Mouse (Mus musculus): ENCODE measurements around the gene 4930579F01Rik. TPM values are rescaled to one million over a fixed set of nuclear protein-coding genes. Genes with fewer than 3 reads are reported as not detected.

The 4930579F01Rik gene
- total and polyA plus RNA-seq, 2 experiments from 2014 or later = not detected

DNA sequence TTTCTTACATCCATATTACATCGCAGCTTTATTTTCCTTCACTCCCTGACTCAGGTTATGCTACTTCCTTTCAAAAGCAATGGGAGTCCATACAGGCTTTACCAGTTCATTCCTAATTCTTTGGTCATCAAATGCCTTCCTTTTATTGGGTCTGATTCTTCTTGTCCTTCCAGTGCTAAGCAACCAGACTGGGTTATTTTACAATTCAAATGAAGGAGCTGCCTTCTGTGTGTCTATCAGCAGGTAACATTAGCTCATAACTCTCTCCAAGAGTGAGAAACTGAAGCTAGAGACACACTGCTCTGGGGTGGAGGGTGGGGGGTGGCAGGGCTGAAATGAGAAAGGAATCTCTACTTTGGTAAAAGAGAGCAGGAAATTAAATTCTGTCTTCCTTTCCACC lies 62.9 kb downstream of the 4930579F01Rik start:
- Histone ChIP-seq H3K4me3 (ENCODE audit: low read depth, low read length) (no peak overlapping the region), H3K9ac (replicated peaks; ENCODE audit: low read depth, low read length) (no peak overlapping the region), H3K4me1 (ENCODE audit: control insufficient read depth, insufficient read depth) (peaks cover 4% of the 10 kb centered on the region; the same call in 1 of the 2 replicates), H3K36me3 (replicated peaks; ENCODE audit: control insufficient read depth, insufficient read depth, low read length) (no peaks in the 10 kb centered on the region), H3K27ac (ENCODE audit: low read depth) (no peak overlapping the region), H3K9me3 (replicated peaks; ENCODE audit: control insufficient read depth, low read length) (no peaks in the 10 kb centered on the region), H3K27me3 (ENCODE audit: control insufficient read depth, insufficient read depth, low read length) (no peaks in the 10 kb centered on the region), H3K4me2 (ENCODE audit: low read depth, low read length) (no peak overlapping the region)
- DNase-seq (ENCODE audit: low spot score) (no peak), ATAC-seq (ENCODE audit: insufficient read depth, low read depth) (no peak)
- 70% methylated on average over 1 of the region's 1 CpGs for WGBS
- TF ChIP-seq EP300 (IDR thresholded peaks at IDR 0.05; ENCODE audit: low read depth) (no peak), CTCF (IDR thresholded peaks at IDR 0.05; ENCODE audit: low read depth) (no peak)

DNA sequence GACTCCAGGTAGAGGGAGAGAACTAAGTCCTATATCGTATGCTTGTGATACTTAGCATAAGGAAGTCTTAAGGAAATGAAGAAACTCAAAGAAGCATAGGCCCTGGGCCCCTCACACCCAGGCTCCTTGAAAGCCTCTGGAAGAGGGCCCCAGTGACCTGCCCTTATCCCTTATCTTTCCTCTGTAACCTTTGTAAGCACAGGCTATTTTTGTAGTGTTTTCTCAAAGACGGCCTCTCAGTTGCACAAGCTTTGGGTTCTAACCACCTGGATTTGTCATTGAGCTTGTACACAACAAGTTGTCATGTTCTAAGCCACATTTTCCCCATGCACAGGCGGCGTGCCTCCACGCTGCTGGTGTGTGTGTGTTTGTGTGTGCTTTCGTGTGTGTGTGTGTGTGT lies 64.5 kb downstream of the 4930579F01Rik start:
- H3K4me2 ChIP-seq (ENCODE audit: low read depth, low read length) = no peak overlapping the region
- no peak overlapping the region for H3K27ac ChIP-seq (ENCODE audit: low read depth)
- H3K4me1 ChIP-seq (ENCODE audit: control insufficient read depth, insufficient read depth) = peaks cover 4% of the 10 kb centered on the region; the same call in 1 of the 2 replicates
- no peak overlapping the region for H3K9ac ChIP-seq (replicated peaks; ENCODE audit: low read depth, low read length)
- DNase-seq (ENCODE audit: low spot score) (no peak), ATAC-seq (ENCODE audit: insufficient read depth, low read depth) (no peak)
- 79% methylated on average over 6 of the region's 6 CpGs for WGBS
- TF ChIP-seq CTCF (IDR thresholded peaks at IDR 0.05; ENCODE audit: low read depth) (no peak), EP300 (IDR thresholded peaks at IDR 0.05; ENCODE audit: low read depth) (no peak)
- no peaks in the 10 kb centered on the region for H3K27me3 ChIP-seq (ENCODE audit: control insufficient read depth, insufficient read depth, low read length)
- H3K9me3 ChIP-seq (replicated peaks; ENCODE audit: control insufficient read depth, low read length) = no peaks in the 10 kb centered on the region
- no peak overlapping the region for H3K4me3 ChIP-seq (ENCODE audit: low read depth, low read length)
- H3K36me3 ChIP-seq (replicated peaks; ENCODE audit: control insufficient read depth, insufficient read depth, low read length) = no peaks in the 10 kb centered on the region

DNA sequence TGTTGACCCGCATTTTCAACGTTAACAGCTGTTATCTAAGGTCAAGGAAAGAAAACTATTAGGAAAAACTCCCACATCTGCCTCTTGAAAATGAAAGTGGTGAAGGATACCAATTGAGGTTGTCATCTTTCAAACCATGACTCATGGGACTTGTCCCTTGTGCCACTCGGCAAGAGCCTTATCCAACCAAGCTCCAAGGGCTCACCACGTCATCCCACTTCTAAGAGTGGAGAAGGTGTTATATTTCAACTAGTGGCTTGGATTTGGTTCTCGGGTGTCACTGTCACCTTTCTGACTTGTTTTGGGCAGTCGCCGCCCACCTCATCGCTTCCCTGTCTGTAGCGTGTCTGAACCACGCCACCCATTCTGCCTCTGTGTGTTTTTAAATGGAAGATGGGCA lies 69.8 kb downstream of the 4930579F01Rik start:
- WGBS = 64% methylated on average over 10 of the region's 10 CpGs
- H3K27me3 ChIP-seq (ENCODE audit: control insufficient read depth, insufficient read depth, low read length) = no peaks in the 10 kb centered on the region
- H3K27ac ChIP-seq (ENCODE audit: low read depth) = no peak overlapping the region
- H3K9ac ChIP-seq (replicated peaks; ENCODE audit: low read depth, low read length) = no peak overlapping the region
- peaks cover 6% of the 10 kb centered on the region for H3K4me1 ChIP-seq (ENCODE audit: control insufficient read depth, insufficient read depth)
- no peak overlapping the region for H3K4me3 ChIP-seq (ENCODE audit: low read depth, low read length)
- no peaks in the 10 kb centered on the region for H3K36me3 ChIP-seq (replicated peaks; ENCODE audit: control insufficient read depth, insufficient read depth, low read length)
- TF ChIP-seq CTCF (IDR thresholded peaks at IDR 0.05; ENCODE audit: low read depth) (no peak), EP300 (IDR thresholded peaks at IDR 0.05; ENCODE audit: low read depth) (no peak)
- H3K9me3 ChIP-seq (replicated peaks; ENCODE audit: control insufficient read depth, low read length) = no peaks in the 10 kb centered on the region
- H3K4me2 ChIP-seq (ENCODE audit: low read depth, low read length) = no peak overlapping the region
- no peak for ATAC-seq (ENCODE audit: insufficient read depth, low read depth)
- no peak for DNase-seq (ENCODE audit: low spot score)

DNA sequence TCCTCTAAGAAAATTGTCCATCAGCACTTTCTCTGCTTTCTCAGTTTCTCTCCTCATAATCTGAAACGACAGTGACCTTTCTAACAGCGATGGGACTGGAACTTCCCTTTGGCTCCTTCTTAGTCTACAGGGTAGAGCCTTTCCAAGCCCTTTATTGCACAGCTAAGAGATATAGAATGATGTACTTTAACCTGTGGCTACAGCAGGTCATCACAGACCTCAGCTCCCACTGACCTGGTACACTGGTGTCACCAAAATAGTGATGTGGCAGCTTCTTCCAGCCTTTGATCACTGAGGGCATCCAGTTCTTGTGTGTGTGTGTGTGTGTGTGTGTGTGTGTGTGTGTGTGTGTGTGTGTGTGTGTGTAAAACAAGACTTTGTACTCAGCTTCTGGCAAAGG lies 72.2 kb downstream of the 4930579F01Rik start:
- WGBS = 88% methylated on average over 2 of the region's 2 CpGs
- ATAC-seq (ENCODE audit: insufficient read depth, low read depth) = no peak
- DNase-seq (ENCODE audit: low spot score) = no peak
- peaks cover 25% of the 10 kb centered on the region for H3K4me1 ChIP-seq (ENCODE audit: control insufficient read depth, insufficient read depth)
- no peak overlapping the region for H3K4me2 ChIP-seq (ENCODE audit: low read depth, low read length)
- TF ChIP-seq CTCF (IDR thresholded peaks at IDR 0.05; ENCODE audit: low read depth) = no peak
- no peak for TF ChIP-seq EP300 (IDR thresholded peaks at IDR 0.05; ENCODE audit: low read depth)
- no peaks in the 10 kb centered on the region for H3K36me3 ChIP-seq (replicated peaks; ENCODE audit: control insufficient read depth, insufficient read depth, low read length)
- H3K9me3 ChIP-seq (replicated peaks; ENCODE audit: control insufficient read depth, low read length) = no peaks in the 10 kb centered on the region
- H3K27ac ChIP-seq (ENCODE audit: low read depth) = no peak overlapping the region
- H3K4me3 ChIP-seq (ENCODE audit: low read depth, low read length) = no peak overlapping the region
- no peak overlapping the region for H3K9ac ChIP-seq (replicated peaks; ENCODE audit: low read depth, low read length)
- no peaks in the 10 kb centered on the region for H3K27me3 ChIP-seq (ENCODE audit: control insufficient read depth, insufficient read depth, low read length)

GRCm38 (mm10) chr3:138119444-138120105 lies 74.0 kb downstream of the 4930579F01Rik start:
- Histone ChIP-seq H3K27ac (ENCODE audit: low read depth) (peak overlapping the region; percentile 86), H3K4me3 (ENCODE audit: low read depth, low read length) (no peak overlapping the region), H3K4me1 (ENCODE audit: control insufficient read depth, insufficient read depth) (peaks cover 28% of the 10 kb centered on the region), H3K9me3 (replicated peaks; ENCODE audit: control insufficient read depth, low read length) (no peaks in the 10 kb centered on the region), H3K27me3 (ENCODE audit: control insufficient read depth, insufficient read depth, low read length) (no peaks in the 10 kb centered on the region), H3K4me2 (ENCODE audit: low read depth, low read length) (peak overlapping the region; percentile 33), H3K9ac (replicated peaks; ENCODE audit: low read depth, low read length) (no peak overlapping the region), H3K36me3 (replicated peaks; ENCODE audit: control insufficient read depth, insufficient read depth, low read length) (no peaks in the 10 kb centered on the region)
- peak; percentile 34 for TF ChIP-seq CTCF (IDR thresholded peaks at IDR 0.05; ENCODE audit: low read depth)
- TF ChIP-seq EP300 (IDR thresholded peaks at IDR 0.05; ENCODE audit: low read depth) = no peak
- 35% methylated on average over 16 of the region's 16 CpGs for WGBS
- ATAC-seq (ENCODE audit: insufficient read depth, low read depth) (peak; percentile 88), DNase-seq (ENCODE audit: low spot score) (peak; percentile 65)

DNA sequence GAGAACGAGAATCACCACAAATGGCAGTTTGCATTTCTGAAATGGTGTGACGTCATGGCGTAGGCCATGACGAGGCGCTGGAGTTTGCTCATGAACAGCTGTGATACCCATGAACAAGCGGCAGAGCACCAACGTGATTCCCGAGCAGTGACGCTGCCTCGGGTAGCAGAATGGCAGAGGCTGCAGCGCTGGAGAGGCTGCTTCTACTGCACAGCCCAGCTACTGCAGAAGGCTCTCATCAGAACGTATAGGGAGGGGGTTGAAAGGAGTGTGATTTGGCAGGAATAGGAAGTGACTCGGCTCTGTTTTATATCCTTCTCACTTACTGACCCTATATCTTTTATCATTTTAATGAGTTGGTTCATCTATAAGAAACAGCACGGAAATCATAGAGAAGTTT lies 74.8 kb downstream of the 4930579F01Rik start:
- Histone ChIP-seq H3K27ac (ENCODE audit: low read depth) (peak overlapping the region; percentile 86), H3K4me1 (ENCODE audit: control insufficient read depth, insufficient read depth) (peaks cover 28% of the 10 kb centered on the region), H3K9me3 (replicated peaks; ENCODE audit: control insufficient read depth, low read length) (no peaks in the 10 kb centered on the region), H3K36me3 (replicated peaks; ENCODE audit: control insufficient read depth, insufficient read depth, low read length) (no peaks in the 10 kb centered on the region), H3K4me2 (ENCODE audit: low read depth, low read length) (peak overlapping the region; percentile 33), H3K4me3 (ENCODE audit: low read depth, low read length) (0 out of 2 replicates have a peak overlapping the region, but pooled peaks have one; percentile 17), H3K9ac (replicated peaks; ENCODE audit: low read depth, low read length) (0 out of 2 replicates have a peak overlapping the region, but pooled peaks have one; percentile 9), H3K27me3 (ENCODE audit: control insufficient read depth, insufficient read depth, low read length) (no peaks in the 10 kb centered on the region)
- DNase-seq (ENCODE audit: low spot score) (peak; percentile 34), ATAC-seq (ENCODE audit: insufficient read depth, low read depth) (peak; percentile 32)
- TF ChIP-seq EP300 (IDR thresholded peaks at IDR 0.05; ENCODE audit: low read depth) = no peak
- no peak for TF ChIP-seq CTCF (IDR thresholded peaks at IDR 0.05; ENCODE audit: low read depth)
- WGBS = 42% methylated on average over 14 of the region's 14 CpGs
